Mouse (Mus musculus) heart, embryonic 16.5 days (tissue): ENCODE results near the gene Zkscan3. TPM values are rescaled to one million over a fixed set of nuclear protein-coding genes. Genes with fewer than 3 reads are reported as not detected.
"Not testable (repeated sequence)": the region's sequence is repeated elsewhere in the genome, so short reads cannot be mapped to it uniquely, and the experiment has no call there.

Experiments used
- ATAC-seq: fragments of 200-750 bp; cut with Nextera tagmentation; replicated peaks from 2 replicates; pipeline ENCODE4 v1.8.0; 2017; ENCODE audit warnings: moderate number of reproducible peaks; ENCODE audit not compliant: insufficient read depth, low FRiP score; ENCODE audit errors: extremely low read depth
- H3K27ac ChIP-seq: fragments of 300-500 bp; sonication (generic); 2 replicates; pipeline ENCODE4 v1.5.1; 2014; ENCODE audit warnings: mild to moderate bottlenecking, low read length, control low read depth, moderate library complexity
- H3K27me3 ChIP-seq: fragments of 300-500 bp; sonication (generic); 2 replicates; pipeline ENCODE4 v1.6.1; 2014; ENCODE audit warnings: low read length, mixed read lengths; ENCODE audit not compliant: control insufficient read depth, insufficient read depth
- H3K36me3 ChIP-seq: fragments of 300-500 bp; sonication (generic); 2 replicates; pipeline ENCODE4 v1.6.1; 2014; ENCODE audit not compliant: control insufficient read depth, insufficient read depth
- H3K4me1 ChIP-seq: fragments of 300-500 bp; sonication (generic); 2 replicates; pipeline ENCODE4 v1.6.1; 2014; ENCODE audit warnings: low read length, mixed read lengths; ENCODE audit not compliant: control insufficient read depth, insufficient read depth
- H3K4me2 ChIP-seq: fragments of 300-500 bp; sonication (generic); 2 replicates; pipeline ENCODE4 v1.6.1; 2014; ENCODE audit warnings: low read depth, mild to moderate bottlenecking, control low read depth, low read length
- H3K4me3 ChIP-seq: fragments of 300-500 bp; sonication (generic); 2 replicates; pipeline ENCODE4 v1.5.1; 2014; ENCODE audit warnings: mild to moderate bottlenecking, control low read depth, low read length
- H3K9ac ChIP-seq: fragments of 300-500 bp; sonication (generic); 2 replicates; pipeline ENCODE4 v1.6.1; 2014; ENCODE audit warnings: low read length, control low read depth
- H3K9me3 ChIP-seq: fragments of 300-500 bp; sonication (generic); replicated peaks from 2 replicates; pipeline ENCODE4 v1.6.1; 2016; ENCODE audit warnings: low read length; ENCODE audit not compliant: control insufficient read depth
- WGBS: fragments of 180-500 bp; shearing (Covaris S2); extraction: QIAGEN DNeasy Blood & Tissue Kit; methylation state at CpG from one replicate; pipeline ENCODE4 v1.1.7; 2014; 5-methylcytosine and 5-hydroxymethylcytosine counted together
- polyA plus RNA-seq: library from polyadenylated mRNA; unstranded; fragments of >200 nt; fragmentation: Nextera tagmentation; extraction: Ambion mirVana; gene quantifications from 2 replicates; pipeline ENCODE4 v1.2.1, GENCODE M21; 2015

Gene Zkscan3
- polyA plus RNA-seq, 1 experiment from 2014 or later: 70.4 TPM

GRCm38 (mm10) chr13:21402848-21403247, 293 bp upstream of the Zkscan3 start:
- WGBS: 0% methylated on average over 2 of the region's 2 CpGs
- peaks cover 5% of the 10 kb centered on the region; the same call in 1 of the 2 replicates for H3K36me3 ChIP-seq
- peak overlapping the region; percentile 87 for H3K27ac ChIP-seq
- H3K4me2 ChIP-seq: peak overlapping the region; percentile 77
- peak overlapping the region; percentile 96 for H3K9ac ChIP-seq
- no peak for ATAC-seq
- no peaks in the 10 kb centered on the region for H3K27me3 ChIP-seq
- H3K4me3 ChIP-seq: peak overlapping the region; percentile 95
- H3K4me1 ChIP-seq: peaks cover 13% of the 10 kb centered on the region
- H3K9me3 ChIP-seq: no peaks in the 10 kb centered on the region

GRCm38 (mm10) chr13:21401636-21402286, 794 bp downstream of the Zkscan3 start:
- no peaks in the 10 kb centered on the region for H3K27me3 ChIP-seq
- WGBS: 3% methylated on average over 12 of the region's 12 CpGs

GRCm38 (mm10) chr13:21401166-21401565, 1.4 kb downstream of the Zkscan3 start:
- Histone ChIP-seq H3K36me3 (peaks cover 9% of the 10 kb centered on the region), H3K9me3 (no peaks in the 10 kb centered on the region), H3K9ac (peak overlapping the region; percentile 96), H3K4me1 (peaks cover 11% of the 10 kb centered on the region), H3K4me2 (peak overlapping the region; percentile 77), H3K4me3 (peak overlapping the region; percentile 95), H3K27me3 (no peaks in the 10 kb centered on the region), H3K27ac (no peak overlapping the region)
- WGBS: 56% methylated on average over 3 of the region's 3 CpGs
- ATAC-seq: no peak

More at GRCm38 (mm10) chr13:21401636-21402286, 794 bp downstream of the Zkscan3 start:
- Histone ChIP-seq H3K4me1 (peaks cover 11% of the 10 kb centered on the region), H3K4me3 (peak overlapping the region; percentile 95), H3K9me3 (no peaks in the 10 kb centered on the region), H3K27ac (peak overlapping the region; percentile 87), H3K4me2 (peak overlapping the region; percentile 77), H3K36me3 (peaks cover 5% of the 10 kb centered on the region; the same call in 1 of the 2 replicates), H3K9ac (peak overlapping the region; percentile 96)
- ATAC-seq: peak; percentile 42; the same call in 1 of the 2 replicates

- no peak overlapping the region for H3K4me3 ChIP-seq
- H3K27me3 ChIP-seq: no peaks in the 10 kb centered on the region
- H3K9me3 ChIP-seq: no peaks in the 10 kb centered on the region
- 81% methylated on average over 2 of the region's 2 CpGs for WGBS
- no peak overlapping the region for H3K4me2 ChIP-seq
- H3K4me1 ChIP-seq: peaks cover 11% of the 10 kb centered on the region
- H3K9ac ChIP-seq: no peak overlapping the region
- ATAC-seq: no peak
- H3K27ac ChIP-seq: no peak overlapping the region
- H3K36me3 ChIP-seq: peaks cover 35% of the 10 kb centered on the region
Observed at GRCm38 (mm10) chr13:21397486-21397885, 5.1 kb downstream of the Zkscan3 start.

- not testable (repeated sequence) for H3K9ac ChIP-seq, H3K4me2 ChIP-seq, H3K27me3 ChIP-seq, H3K9me3 ChIP-seq, H3K27ac ChIP-seq, H3K4me1 ChIP-seq, H3K4me3 ChIP-seq
- peaks cover 50% of the 10 kb centered on the region for H3K36me3 ChIP-seq
- peak; percentile 37; the same call in 1 of the 2 replicates for ATAC-seq
- 83% methylated on average over 18 of the region's 18 CpGs for WGBS
Observed at GRCm38 (mm10) chr13:21396048-21396447, 6.5 kb downstream of the Zkscan3 start.

GRCm38 (mm10) chr13:21395623-21396022, 6.9 kb downstream of the Zkscan3 start:
- no peaks in the 10 kb centered on the region for H3K9me3 ChIP-seq
- no peak overlapping the region for H3K9ac ChIP-seq
- no peak for ATAC-seq
- H3K27me3 ChIP-seq: no peaks in the 10 kb centered on the region
- no peak overlapping the region for H3K4me3 ChIP-seq
- 88% methylated on average over 6 of the region's 6 CpGs for WGBS
- H3K4me2 ChIP-seq: no peak overlapping the region
- peaks cover 54% of the 10 kb centered on the region for H3K36me3 ChIP-seq
- peaks cover 2% of the 10 kb centered on the region; the same call in 1 of the 2 replicates for H3K4me1 ChIP-seq
- no peak overlapping the region for H3K27ac ChIP-seq

DNA sequence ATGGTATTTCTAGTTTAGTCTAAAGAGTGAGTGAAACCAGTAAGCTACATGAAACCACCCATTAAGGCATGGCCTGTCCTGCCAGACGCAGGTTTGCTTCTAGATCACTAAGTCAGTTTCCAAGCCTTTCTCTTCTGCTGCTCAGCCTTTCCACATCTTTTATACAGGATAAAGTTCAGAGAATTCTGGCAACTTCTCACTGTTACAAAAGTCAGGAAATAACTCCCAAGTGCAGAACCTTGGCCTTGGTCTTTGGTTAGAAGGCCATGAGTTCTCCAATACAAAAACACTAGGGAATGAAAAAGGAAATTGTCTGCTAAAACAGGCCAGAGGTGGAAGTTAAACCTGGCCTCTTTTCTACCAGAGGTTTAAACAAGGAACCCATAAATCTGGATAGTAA, 7.3 kb downstream of the Zkscan3 start:
- Histone ChIP-seq H3K4me1 (no peaks in the 10 kb centered on the region), H3K27ac (no peak overlapping the region), H3K9me3 (no peaks in the 10 kb centered on the region), H3K27me3 (no peaks in the 10 kb centered on the region), H3K36me3 (peaks cover 58% of the 10 kb centered on the region), H3K4me3 (no peak overlapping the region), H3K4me2 (no peak overlapping the region), H3K9ac (no peak overlapping the region)
- no peak for ATAC-seq
- 94% methylated on average over 1 of the region's 1 CpGs for WGBS

- H3K9ac ChIP-seq: no peak overlapping the region
- no peaks in the 10 kb centered on the region for H3K27me3 ChIP-seq
- no peaks in the 10 kb centered on the region for H3K9me3 ChIP-seq
- no peak overlapping the region for H3K27ac ChIP-seq
- H3K4me1 ChIP-seq: no peaks in the 10 kb centered on the region
- 80% methylated on average over 2 of the region's 2 CpGs for WGBS
- H3K4me2 ChIP-seq: no peak overlapping the region
- ATAC-seq: no peak
- H3K36me3 ChIP-seq: no peaks in the 10 kb centered on the region
- no peak overlapping the region for H3K4me3 ChIP-seq
Observed at GRCm38 (mm10) chr13:21377773-21378172, 24.8 kb downstream of the Zkscan3 start.

DNA sequence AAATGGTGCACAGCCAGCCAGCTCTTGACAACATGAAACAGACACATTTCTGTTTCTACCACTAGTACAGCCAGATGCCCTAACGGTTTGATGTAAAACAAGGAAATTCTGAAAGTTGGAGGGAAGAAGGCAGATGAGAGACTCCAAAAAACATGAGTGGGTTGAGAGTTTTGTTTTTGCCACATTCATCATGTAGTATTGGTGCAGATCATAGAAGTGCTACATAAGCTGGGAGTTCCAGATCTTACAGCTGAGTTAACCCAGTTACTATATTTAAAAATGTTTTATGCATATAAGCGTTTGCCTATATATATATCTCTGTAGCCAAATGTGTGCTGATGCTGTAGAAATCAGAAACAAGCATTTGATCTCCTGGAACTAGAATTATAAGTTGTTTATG, 29.9 kb downstream of the Zkscan3 start:
- Histone ChIP-seq H3K9me3 (no peaks in the 10 kb centered on the region), H3K9ac (no peak overlapping the region), H3K4me3 (no peak overlapping the region), H3K4me2 (no peak overlapping the region), H3K27me3 (no peaks in the 10 kb centered on the region), H3K27ac (no peak overlapping the region), H3K4me1 (no peaks in the 10 kb centered on the region), H3K36me3 (peaks cover 21% of the 10 kb centered on the region)
- no peak for ATAC-seq
- 80% methylated on average over 2 of the region's 2 CpGs for WGBS
